Mouse (Mus musculus) 3T3-L1 (cell line): ENCODE data around the gene Usp6nl.
A peak's percentile ranks its signal among the peaks of the same experiment; 100 is the strongest.

Experiments used
- DNase-seq: peaks from one replicate; pipeline ENCODE4 v3.0.0-alpha.2; 2015; ENCODE audit warnings: low read depth, low spot score

Gene Usp6nl

DNA sequence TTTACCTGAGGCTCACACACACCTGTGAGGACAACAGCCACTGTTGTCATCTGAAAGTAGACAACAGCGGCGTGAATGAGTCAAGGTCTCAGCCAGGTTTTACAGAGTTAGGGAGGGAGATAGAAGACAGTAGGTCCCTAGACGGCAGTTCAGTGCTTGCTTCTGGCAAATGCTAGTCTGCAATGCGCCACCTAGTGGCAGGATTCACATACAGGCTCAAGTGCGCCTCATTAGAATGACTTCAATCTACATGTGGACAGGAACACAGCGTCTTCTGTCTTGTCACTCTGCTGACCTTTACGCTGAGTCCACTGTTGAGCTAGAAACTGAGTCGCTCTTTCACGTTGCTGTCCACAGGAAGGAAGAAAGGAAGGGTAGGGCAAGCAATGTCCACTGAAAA, 146.7 kb downstream of the Usp6nl start:
- DNase-seq = peak; percentile 81

DNA sequence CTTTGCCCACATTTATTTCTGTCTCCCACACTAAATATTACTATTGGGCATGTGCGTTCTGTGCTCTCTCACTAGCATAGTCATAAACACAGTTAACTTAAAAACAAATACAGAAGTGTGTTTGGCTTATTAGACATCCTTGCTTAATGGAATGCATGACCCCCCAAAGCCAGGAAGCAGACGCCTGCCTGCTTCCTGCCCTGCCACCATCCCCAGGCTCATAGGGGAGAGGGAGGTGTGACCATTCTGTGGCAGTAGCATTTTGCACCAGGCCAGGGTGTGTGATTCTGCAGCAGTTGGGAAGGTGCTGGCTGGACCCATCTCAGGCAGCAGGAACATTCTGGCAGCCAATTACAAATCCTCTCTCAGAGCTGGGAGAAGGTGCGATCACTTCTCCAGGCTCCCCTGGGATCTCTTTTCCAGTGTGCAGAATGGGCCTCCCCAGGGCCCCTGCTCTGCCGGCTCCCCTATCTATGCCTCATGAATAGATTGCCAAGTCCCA, 148.7 kb downstream of the Usp6nl start:
- DNase-seq = no peak

DNA sequence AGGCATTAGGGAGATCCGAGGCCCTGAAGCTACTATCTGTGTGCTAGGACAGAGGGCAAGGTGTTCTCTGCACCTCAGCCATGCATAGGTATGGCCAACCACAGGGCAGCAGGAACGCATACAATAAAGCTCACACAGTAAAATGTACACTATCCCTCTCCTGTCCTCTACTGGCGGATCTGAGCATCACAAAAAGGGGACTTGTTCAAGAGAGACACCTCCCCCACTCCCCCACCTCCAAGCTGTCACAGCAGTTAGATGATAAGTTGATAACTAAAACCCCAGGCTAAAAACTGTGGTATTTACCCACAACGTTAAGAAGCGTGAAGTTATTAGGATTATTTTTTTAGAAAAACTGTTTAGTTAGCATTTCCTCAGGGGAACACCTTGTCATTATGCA, 151.4 kb downstream of the Usp6nl start:
- no peak for DNase-seq

DNA sequence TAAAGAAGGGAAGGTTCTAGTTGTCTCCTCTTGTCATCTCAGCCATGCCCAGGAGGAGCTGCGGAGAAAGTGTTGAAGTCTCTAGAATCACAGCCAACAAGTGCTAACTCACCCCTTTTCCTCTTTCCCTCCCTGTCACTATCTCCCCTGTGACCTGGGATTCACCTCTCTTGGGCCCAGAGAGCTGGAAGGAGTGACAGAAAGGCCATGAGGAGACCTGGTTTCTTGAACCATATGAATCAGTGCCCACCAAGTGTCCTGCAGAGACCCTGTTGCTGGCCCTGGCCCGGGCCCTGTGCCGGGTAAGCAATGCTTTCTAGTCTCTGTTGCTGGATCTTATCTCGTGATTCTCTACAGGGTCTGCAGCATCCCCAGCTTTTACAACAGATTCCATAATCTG, 155.4 kb downstream of the Usp6nl start:
- no peak for DNase-seq

DNA sequence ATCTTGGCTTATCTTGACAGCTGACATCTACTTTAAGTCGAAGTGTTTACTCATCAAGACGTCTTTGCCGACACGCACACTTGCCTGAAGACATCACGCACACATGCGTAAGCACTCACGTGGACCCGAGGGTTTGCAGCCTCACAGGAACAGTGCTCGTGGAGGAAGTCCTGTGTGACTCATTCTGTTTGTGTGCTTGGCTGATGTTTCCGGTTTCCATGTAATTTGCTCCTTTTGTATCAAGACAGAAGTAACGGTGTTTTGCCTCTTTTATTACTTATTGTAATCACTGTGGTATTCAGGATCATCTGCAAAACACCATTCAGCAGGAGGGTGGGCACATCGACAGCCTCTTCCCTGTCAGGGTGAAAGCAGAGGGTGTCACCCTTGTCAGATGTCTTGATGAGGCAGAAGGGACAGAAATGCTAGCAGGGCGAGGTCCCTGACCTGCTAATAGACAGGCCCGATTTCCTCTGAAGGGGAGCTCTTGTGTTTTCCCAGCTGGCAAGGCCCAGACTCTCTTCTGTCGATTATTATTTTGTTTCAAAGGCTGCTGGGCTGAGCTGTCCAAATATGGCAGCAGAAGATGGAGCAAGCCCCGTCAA, 156.0 kb downstream of the Usp6nl start:
- DNase-seq = no peak

DNA sequence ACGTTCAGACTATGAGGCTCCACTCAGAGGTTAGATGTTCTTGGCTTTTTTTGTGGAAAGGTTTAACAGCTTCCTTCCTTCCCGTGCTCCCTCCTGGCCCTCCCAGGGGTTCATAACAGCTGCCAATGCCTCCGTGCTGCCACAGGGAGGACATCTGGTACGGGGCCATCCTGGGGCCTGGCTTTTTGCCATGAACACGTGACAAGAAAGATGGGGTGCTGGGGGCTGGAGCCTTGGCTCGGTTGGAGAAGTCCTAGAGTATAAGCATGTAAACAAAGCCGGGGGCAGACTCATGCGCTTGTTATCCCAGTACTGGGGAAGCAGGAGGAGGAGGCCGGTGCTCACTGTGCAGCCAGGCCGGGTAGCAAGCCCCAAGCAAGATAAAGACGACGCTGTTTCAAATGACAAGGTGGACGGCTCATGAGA, 156.5 kb downstream of the Usp6nl start:
- no peak for DNase-seq

GRCm38 (mm10) chr2:6479620-6480019, 157.2 kb downstream of the Usp6nl start:
- DNase-seq = no peak

- DNase-seq = no peak
These were observed 159.5 kb downstream of the Usp6nl start for GRCm38 (mm10) chr2:6481966-6482365.

- DNase-seq = no peak
These were observed 159.9 kb downstream of the Usp6nl start for GRCm38 (mm10) chr2:6482411-6482810.

- peak; percentile 64 for DNase-seq
These were observed 160.9 kb downstream of the Usp6nl start for GRCm38 (mm10) chr2:6483081-6483992.

- DNase-seq = no peak
These were observed 161.7 kb downstream of the Usp6nl start for GRCm38 (mm10) chr2:6484179-6484578.

GRCm38 (mm10) chr2:6487566-6488488, 165.4 kb downstream of the Usp6nl start:
- DNase-seq = no peak

GRCm38 (mm10) chr2:6488489-6489056, 166.1 kb downstream of the Usp6nl start:
- no peak for DNase-seq

GRCm38 (mm10) chr2:6490076-6490475, 167.6 kb downstream of the Usp6nl start:
- DNase-seq = no peak

DNA sequence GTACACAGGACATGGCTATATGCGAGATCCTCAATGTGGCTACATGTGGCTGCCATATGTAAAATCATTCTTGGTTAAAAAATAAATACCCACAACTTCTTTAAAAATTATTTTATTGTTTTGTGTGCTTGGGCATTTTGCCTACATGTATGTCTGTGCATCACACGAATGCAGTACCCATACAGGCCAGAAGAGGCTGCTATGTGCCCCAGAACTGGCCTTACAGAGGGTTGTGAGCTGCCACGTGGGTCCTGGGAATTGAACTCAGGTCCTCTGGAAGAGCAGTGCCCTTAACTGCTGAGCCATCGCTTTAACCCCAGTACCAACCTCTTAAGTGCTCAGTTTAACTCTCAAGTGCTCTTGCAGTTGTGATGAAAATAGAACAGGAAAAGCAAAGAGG, 168.4 kb downstream of the Usp6nl start:
- DNase-seq = no peak

DNA sequence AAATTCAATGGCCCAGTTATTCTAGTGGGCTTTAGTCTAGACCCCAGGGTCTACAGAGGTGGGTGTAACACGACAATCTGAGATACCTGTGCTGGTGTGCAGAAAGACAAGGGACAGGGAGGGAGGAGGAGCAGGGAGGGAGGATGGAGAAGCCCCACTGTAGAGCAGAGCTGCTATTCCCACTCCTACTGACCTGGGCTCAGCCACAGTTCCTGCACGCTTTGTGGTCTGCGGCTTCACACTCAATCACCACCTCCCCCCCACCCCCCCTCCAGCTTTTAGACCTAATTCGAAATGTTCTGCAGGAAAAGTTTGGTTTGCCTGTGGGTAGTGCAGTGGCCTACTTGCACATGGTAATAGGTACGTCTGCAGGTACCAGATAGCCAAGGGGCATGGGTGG, 171.4 kb downstream of the Usp6nl start:
- DNase-seq = no peak
